Mouse (Mus musculus) telencephalon, adult 2 months (tissue): Measurements from ENCODE around the gene Gm17078.
"Not testable (repeated sequence)": the region's sequence is repeated elsewhere in the genome, so short reads cannot be mapped to it uniquely, and the experiment has no call there.

ENCODE experiments used
- DNase-seq: peaks from one replicate; pipeline ENCODE4 v3.0.0-alpha.2; 2011; ENCODE audit warnings: low read depth, low spot score

Gene Gm17078

DNA sequence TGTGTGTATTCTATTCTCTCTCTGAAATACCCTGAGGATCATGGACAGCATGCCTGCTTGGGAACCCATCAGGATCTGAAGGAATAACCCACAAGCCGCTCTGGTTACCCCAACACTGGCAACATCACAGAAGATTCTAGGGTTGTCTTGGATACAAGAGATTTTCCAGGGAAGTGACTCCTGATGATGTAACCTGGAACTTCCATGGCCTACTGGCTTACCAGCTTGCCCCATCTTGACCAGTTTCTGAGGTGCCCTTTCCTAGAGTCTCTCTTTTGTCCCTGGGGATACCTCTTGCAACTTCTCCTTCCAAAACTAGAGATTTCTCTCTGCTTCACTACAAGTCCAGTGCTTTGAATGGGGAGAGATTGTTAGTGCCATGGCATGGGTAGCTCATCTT lies at the start of gene Gm17078:
Gene Gm17078 (minus strand): TSS at position 101 of the 400 bp plus-strand sequence.
- no peak for DNase-seq

DNA sequence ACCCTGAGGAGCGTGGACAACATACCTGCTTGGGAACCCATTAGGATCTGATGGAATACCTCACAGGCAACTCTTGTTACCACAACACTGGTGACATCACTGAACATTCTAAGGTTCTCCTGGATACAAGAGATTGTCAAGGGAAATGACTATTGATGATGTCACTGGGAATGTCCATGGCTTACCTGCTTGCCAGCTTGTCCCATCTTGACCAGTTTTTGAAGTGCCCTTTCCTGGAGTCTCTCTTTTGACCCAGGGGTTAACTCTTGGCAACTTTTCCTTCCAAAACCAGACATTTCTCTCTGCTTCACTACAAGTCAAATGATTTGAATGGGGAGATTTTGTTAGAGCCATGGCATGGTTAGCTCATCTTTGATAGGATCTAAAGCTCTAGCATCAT lies 24.5 kb upstream of the Gm17078 start, which contains the start of gene Gm4181:
Gene Gm4181 (minus strand): TSS at position 101 of the 400 bp plus-strand sequence.
- DNase-seq, result not testable (repeated sequence)

DNA sequence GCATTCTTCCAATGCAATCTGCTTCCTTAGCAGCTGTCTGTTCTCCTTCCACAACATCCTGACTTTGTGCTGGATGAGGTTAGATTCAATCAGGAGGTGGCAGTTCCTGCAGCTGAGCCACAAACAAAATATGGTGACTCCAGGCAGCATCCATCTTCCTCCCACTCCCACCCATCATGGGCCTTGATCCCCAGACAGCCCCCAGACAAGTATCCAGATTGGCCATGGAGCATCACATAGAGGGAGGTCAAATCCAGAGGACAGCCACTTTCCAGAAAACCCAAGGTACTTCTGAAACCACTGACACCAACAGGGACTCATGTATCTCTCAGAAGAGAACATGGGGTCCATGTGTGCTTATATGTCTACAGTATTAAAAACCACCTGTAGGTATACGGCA lies 21.3 kb upstream of the Gm17078 start:
- DNase-seq, result not testable (repeated sequence)

DNA sequence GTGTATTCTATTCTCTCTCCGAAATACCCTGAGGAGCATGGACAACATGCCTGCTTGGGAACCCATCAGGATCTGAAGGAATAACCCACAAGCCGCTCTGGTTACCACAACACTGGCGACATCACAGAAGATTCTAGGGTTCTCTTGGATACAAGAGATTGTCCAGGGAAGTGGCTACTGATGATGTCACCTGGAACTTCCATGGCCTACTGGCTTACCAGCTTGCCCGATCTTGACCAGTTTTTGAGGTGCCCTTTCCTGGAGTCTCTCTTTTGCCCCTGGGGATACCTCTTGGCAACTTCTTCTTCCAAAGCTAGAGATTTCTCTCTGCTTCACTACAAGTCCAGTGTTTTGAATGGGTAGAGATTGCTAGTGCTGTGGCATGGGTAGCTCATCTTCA lies 19.1 kb downstream of the Gm17078 start, which contains the start of gene Gm17174:
Gene Gm17174 (minus strand): TSS at position 101 of the 400 bp plus-strand sequence.
- not testable (repeated sequence) for DNase-seq

DNA sequence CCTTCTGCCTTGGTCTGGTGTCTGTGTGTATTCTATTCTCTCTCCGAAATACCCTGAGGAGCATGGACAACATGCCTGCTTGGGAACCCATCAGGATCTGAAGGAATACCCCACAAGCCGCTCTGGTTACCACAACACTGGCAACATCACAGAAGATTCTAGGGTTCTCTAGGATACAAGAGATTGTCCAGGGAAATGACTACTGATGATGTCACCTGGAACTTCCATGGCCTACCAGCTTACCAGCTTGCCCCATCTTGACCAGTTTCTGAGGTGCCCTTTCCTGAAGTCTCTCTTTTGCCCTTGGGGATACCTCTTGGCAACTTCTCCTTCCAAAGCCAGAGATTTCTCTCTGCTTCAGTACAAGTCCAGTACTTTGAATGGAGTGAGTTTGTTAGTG lies 37.1 kb downstream of the Gm17078 start, which contains the start of gene Gm17175:
Gene Gm17175 (minus strand): TSS at position 101 of the 400 bp plus-strand sequence.
- DNase-seq, result not testable (repeated sequence)
